Mouse (Mus musculus): ENCODE results near the gene Gpc4. TPM values are rescaled to one million over a fixed set of nuclear protein-coding genes. Genes with fewer than 3 reads are reported as not detected.
A peak's percentile ranks its signal among the peaks of the same experiment; 100 is the strongest.

Gene Gpc4
- total and polyA plus RNA-seq, 2 experiments from 2014 or later, result 3.2 to 9.7 TPM

GRCm38 (mm10) chrX:52101940-52102339, 63.1 kb downstream of the Gpc4 start:
- Histone ChIP-seq H3K36me3 (ENCODE audit: insufficient read depth, low read length) (no peaks in the 10 kb centered on the region), H3K27ac (no peak overlapping the region), H3K4me1 (ENCODE audit: insufficient read depth, low read length) (no peaks in the 10 kb centered on the region), H3K9ac (replicated peaks; ENCODE audit: low read length) (no peak overlapping the region), H3K9me3 (ENCODE audit: low read length) (no peaks in the 10 kb centered on the region), H3K4me2 (ENCODE audit: low read depth, low read length) (no peak overlapping the region), H3K27me3 (ENCODE audit: insufficient read depth, low read length) (no peaks in the 10 kb centered on the region), H3K4me3 (ENCODE audit: low read length) (no peak overlapping the region)
- 84% methylated on average over 1 of the region's 1 CpGs for WGBS
- DNase-seq (ENCODE audit: low spot score) (no peak), ATAC-seq (no peak)
- TF ChIP-seq CTCF (IDR thresholded peaks at IDR 0.05; ENCODE audit: low read depth), result no peak

- H3K36me3 ChIP-seq (ENCODE audit: insufficient read depth, low read length), result no peaks in the 10 kb centered on the region
- DNase-seq (ENCODE audit: low spot score), result no peak
- no peak overlapping the region for H3K4me3 ChIP-seq (ENCODE audit: low read length)
- 87% methylated on average over 6 of the region's 6 CpGs for WGBS
- ATAC-seq, result no peak
- no peaks in the 10 kb centered on the region for H3K27me3 ChIP-seq (ENCODE audit: insufficient read depth, low read length)
- H3K9me3 ChIP-seq (ENCODE audit: low read length), result no peaks in the 10 kb centered on the region
- no peaks in the 10 kb centered on the region for H3K4me1 ChIP-seq (ENCODE audit: insufficient read depth, low read length)
- no peak overlapping the region for H3K9ac ChIP-seq (replicated peaks; ENCODE audit: low read length)
- no peak overlapping the region for H3K4me2 ChIP-seq (ENCODE audit: low read depth, low read length)
- no peak for TF ChIP-seq CTCF (IDR thresholded peaks at IDR 0.05; ENCODE audit: low read depth)
- no peak overlapping the region for H3K27ac ChIP-seq
Measured at GRCm38 (mm10) chrX:52101445-52101844, 63.6 kb downstream of the Gpc4 start.

GRCm38 (mm10) chrX:52087726-52088348, 77.2 kb downstream of the Gpc4 start:
- no peaks in the 10 kb centered on the region for H3K27me3 ChIP-seq (ENCODE audit: insufficient read depth, low read length)
- 40% methylated on average over 7 of the region's 7 CpGs for WGBS
- peak; percentile 63 for DNase-seq (ENCODE audit: low spot score)

GRCm38 (mm10) chrX:52086885-52087573, 78.0 kb downstream of the Gpc4 start:
- Histone ChIP-seq H3K36me3 (ENCODE audit: insufficient read depth, low read length) (no peaks in the 10 kb centered on the region), H3K9me3 (ENCODE audit: low read length) (no peaks in the 10 kb centered on the region), H3K4me1 (ENCODE audit: insufficient read depth, low read length) (no peaks in the 10 kb centered on the region), H3K27me3 (ENCODE audit: insufficient read depth, low read length) (no peaks in the 10 kb centered on the region), H3K9ac (replicated peaks; ENCODE audit: low read length) (no peak overlapping the region), H3K27ac (no peak overlapping the region), H3K4me3 (ENCODE audit: low read length) (no peak overlapping the region), H3K4me2 (ENCODE audit: low read depth, low read length) (no peak overlapping the region)
- TF ChIP-seq CTCF (IDR thresholded peaks at IDR 0.05; ENCODE audit: low read depth), result no peak
- 79% methylated on average over 8 of the region's 8 CpGs for WGBS
- DNase-seq (ENCODE audit: low spot score) (no peak), ATAC-seq (no peak)

More at GRCm38 (mm10) chrX:52087726-52088348, 77.2 kb downstream of the Gpc4 start:
- Histone ChIP-seq H3K4me3 (ENCODE audit: low read length) (no peak overlapping the region), H3K9me3 (ENCODE audit: low read length) (no peaks in the 10 kb centered on the region), H3K9ac (replicated peaks; ENCODE audit: low read length) (no peak overlapping the region), H3K4me2 (ENCODE audit: low read depth, low read length) (no peak overlapping the region), H3K27ac (no peak overlapping the region), H3K36me3 (ENCODE audit: insufficient read depth, low read length) (no peaks in the 10 kb centered on the region), H3K4me1 (ENCODE audit: insufficient read depth, low read length) (no peaks in the 10 kb centered on the region)
- TF ChIP-seq CTCF (IDR thresholded peaks at IDR 0.05; ENCODE audit: low read depth), result peak; percentile 54
- ATAC-seq, result peak; percentile 49; the same call in 1 of the 2 replicates

- Histone ChIP-seq H3K4me1 (ENCODE audit: insufficient read depth, low read length) (no peaks in the 10 kb centered on the region), H3K36me3 (ENCODE audit: insufficient read depth, low read length) (no peaks in the 10 kb centered on the region), H3K27me3 (ENCODE audit: insufficient read depth, low read length) (no peaks in the 10 kb centered on the region), H3K4me3 (ENCODE audit: low read length) (no peak overlapping the region), H3K27ac (no peak overlapping the region), H3K4me2 (ENCODE audit: low read depth, low read length) (no peak overlapping the region), H3K9me3 (ENCODE audit: low read length) (no peaks in the 10 kb centered on the region), H3K9ac (replicated peaks; ENCODE audit: low read length) (no peak overlapping the region)
- WGBS, result 76% methylated on average over 3 of the region's 3 CpGs
- TF ChIP-seq CTCF (IDR thresholded peaks at IDR 0.05; ENCODE audit: low read depth), result no peak
- ATAC-seq (no peak), DNase-seq (ENCODE audit: low spot score) (no peak)
Measured at GRCm38 (mm10) chrX:52083557-52083956, 81.5 kb downstream of the Gpc4 start.

- no peak overlapping the region for H3K4me3 ChIP-seq (ENCODE audit: low read length)
- no peaks in the 10 kb centered on the region for H3K4me1 ChIP-seq (ENCODE audit: insufficient read depth, low read length)
- no peak overlapping the region for H3K4me2 ChIP-seq (ENCODE audit: low read depth, low read length)
- no peaks in the 10 kb centered on the region for H3K36me3 ChIP-seq (ENCODE audit: insufficient read depth, low read length)
- 81% methylated on average over 2 of the region's 2 CpGs for WGBS
- no peak for TF ChIP-seq CTCF (IDR thresholded peaks at IDR 0.05; ENCODE audit: low read depth)
- H3K9me3 ChIP-seq (ENCODE audit: low read length), result no peaks in the 10 kb centered on the region
- no peaks in the 10 kb centered on the region for H3K27me3 ChIP-seq (ENCODE audit: insufficient read depth, low read length)
- ATAC-seq (no peak), DNase-seq (ENCODE audit: low spot score) (no peak)
- H3K27ac ChIP-seq, result no peak overlapping the region
- H3K9ac ChIP-seq (replicated peaks; ENCODE audit: low read length), result no peak overlapping the region
Measured at GRCm38 (mm10) chrX:52072410-52072809, 92.6 kb downstream of the Gpc4 start.

GRCm38 (mm10) chrX:52053416-52053815, 111.6 kb downstream of the Gpc4 start:
- ATAC-seq (no peak), DNase-seq (ENCODE audit: low spot score) (peak; percentile 11)
- WGBS, result 67% methylated on average over 13 of the region's 13 CpGs
- no peaks in the 10 kb centered on the region for H3K4me1 ChIP-seq (ENCODE audit: insufficient read depth, low read length)
- no peak overlapping the region for H3K4me3 ChIP-seq (ENCODE audit: low read length)
- no peak overlapping the region for H3K9ac ChIP-seq (replicated peaks; ENCODE audit: low read length)
- H3K9me3 ChIP-seq (ENCODE audit: low read length), result no peaks in the 10 kb centered on the region
- no peaks in the 10 kb centered on the region for H3K36me3 ChIP-seq (ENCODE audit: insufficient read depth, low read length)
- no peak overlapping the region for H3K27ac ChIP-seq
- H3K27me3 ChIP-seq (ENCODE audit: insufficient read depth, low read length), result no peaks in the 10 kb centered on the region
- no peak overlapping the region for H3K4me2 ChIP-seq (ENCODE audit: low read depth, low read length)
- no peak for TF ChIP-seq CTCF (IDR thresholded peaks at IDR 0.05; ENCODE audit: low read depth)
